Mouse (Mus musculus): ENCODE data around the gene Tfec.

Tfec gene

GRCm38 (mm10) chr6:16785166-16785565 is 113.1 kb downstream of the Tfec start:
- 81% methylated on average over 3 of the region's 3 CpGs for WGBS
